Mouse (Mus musculus) cortical plate, adult 2 months (tissue): ENCODE measurements around the gene Rasl10b. TPM values are rescaled to one million over a fixed set of nuclear protein-coding genes. Genes with fewer than 3 reads are reported as not detected.

ENCODE experiments used
- H3K27ac ChIP-seq: fragments of 200-500 bp; 2 replicates; pipeline ENCODE4 v1.5.1; 2012; ENCODE audit warnings: low read length, control low read depth, inconsistent platforms; ENCODE audit not compliant: insufficient read depth
- H3K4me1 ChIP-seq: fragments of 200-500 bp; 2 replicates; pipeline ENCODE4 v1.6.1; 2011; ENCODE audit warnings: low read length; ENCODE audit not compliant: control insufficient read depth, insufficient read depth
- H3K4me3 ChIP-seq: fragments of 200-500 bp; 2 replicates; pipeline ENCODE4 v1.5.1; 2011; ENCODE audit warnings: mild to moderate bottlenecking, low read length, control low read depth; ENCODE audit not compliant: insufficient read depth
- CTCF ChIP-seq: fragments of 200-500 bp; IDR thresholded peaks from 2 replicates; pipeline ENCODE4 v1.5.1; 2011; ENCODE audit warnings: mild to moderate bottlenecking, control low read depth, low read length; ENCODE audit not compliant: insufficient read depth; ENCODE audit errors: extremely low read depth
- POLR2A ChIP-seq: fragments of 200-500 bp; IDR thresholded peaks from 2 replicates; pipeline ENCODE4 v1.6.1; 2011; ENCODE audit warnings: mild to moderate bottlenecking, low read length, control low read depth; ENCODE audit not compliant: insufficient read depth; ENCODE audit errors: extremely low read depth
- polyA plus RNA-seq: library from polyadenylated mRNA; depleted of rRNA; stranded (reverse); fragments of >200 nt; gene quantifications from 2 replicates; pipeline ENCODE4 v1.2.3, GENCODE M21; 2012

Gene Rasl10b
- polyA plus RNA-seq, 1 experiment, result 271 TPM

GRCm38 (mm10) chr11:83442596-83443267 lies 33.8 kb downstream of the Rasl10b start:
- no peak overlapping the region for H3K27ac ChIP-seq

GRCm38 (mm10) chr11:83443824-83444223 lies 34.9 kb downstream of the Rasl10b start:
- H3K27ac ChIP-seq, result no peak overlapping the region
- TF ChIP-seq CTCF, result no peak
- no peak for TF ChIP-seq POLR2A
- no peaks in the 10 kb centered on the region for H3K4me1 ChIP-seq
- H3K4me3 ChIP-seq, result no peak overlapping the region

More at GRCm38 (mm10) chr11:83442596-83443267, 33.8 kb downstream of the Rasl10b start:
- Histone ChIP-seq H3K4me1 (no peaks in the 10 kb centered on the region), H3K4me3 (no peak overlapping the region)
- TF ChIP-seq POLR2A, result no peak
- peak; percentile 80 for TF ChIP-seq CTCF

- no peak overlapping the region for H3K27ac ChIP-seq
- TF ChIP-seq CTCF, result no peak
- no peak for TF ChIP-seq POLR2A
- H3K4me3 ChIP-seq, result no peak overlapping the region
- no peaks in the 10 kb centered on the region for H3K4me1 ChIP-seq
Measured at GRCm38 (mm10) chr11:83445001-83445400, 36.1 kb downstream of the Rasl10b start.

- Histone ChIP-seq H3K4me1 (no peaks in the 10 kb centered on the region), H3K27ac (no peak overlapping the region), H3K4me3 (no peak overlapping the region)
- TF ChIP-seq POLR2A, result no peak
- no peak for TF ChIP-seq CTCF
Measured at GRCm38 (mm10) chr11:83447612-83448011, 38.7 kb downstream of the Rasl10b start.

- H3K4me1 ChIP-seq, result no peaks in the 10 kb centered on the region
- H3K4me3 ChIP-seq, result no peak overlapping the region
- TF ChIP-seq POLR2A (no peak), CTCF (no peak)
- H3K27ac ChIP-seq, result no peak overlapping the region
Measured at GRCm38 (mm10) chr11:83448021-83448926, 39.3 kb downstream of the Rasl10b start.

GRCm38 (mm10) chr11:83448927-83449236 lies 39.9 kb downstream of the Rasl10b start:
- Histone ChIP-seq H3K4me3 (no peak overlapping the region), H3K4me1 (no peaks in the 10 kb centered on the region), H3K27ac (no peak overlapping the region)
- no peak for TF ChIP-seq POLR2A
- no peak for TF ChIP-seq CTCF

GRCm38 (mm10) chr11:83449298-83449697 lies 40.4 kb downstream of the Rasl10b start:
- no peak for TF ChIP-seq POLR2A
- no peak overlapping the region for H3K4me3 ChIP-seq
- no peaks in the 10 kb centered on the region for H3K4me1 ChIP-seq
- H3K27ac ChIP-seq, result no peak overlapping the region

GRCm38 (mm10) chr11:83450550-83450949 lies 41.6 kb downstream of the Rasl10b start:
- Histone ChIP-seq H3K27ac (no peak overlapping the region), H3K4me1 (no peaks in the 10 kb centered on the region), H3K4me3 (no peak overlapping the region)
- TF ChIP-seq CTCF (no peak), POLR2A (no peak)

GRCm38 (mm10) chr11:83451281-83451680 lies 42.3 kb downstream of the Rasl10b start:
- Histone ChIP-seq H3K4me3 (no peak overlapping the region), H3K27ac (no peak overlapping the region), H3K4me1 (no peaks in the 10 kb centered on the region)
- no peak for TF ChIP-seq CTCF
- no peak for TF ChIP-seq POLR2A

GRCm38 (mm10) chr11:83454548-83454947 lies 45.6 kb downstream of the Rasl10b start:
- no peak overlapping the region for H3K27ac ChIP-seq
- TF ChIP-seq CTCF (no peak), POLR2A (no peak)
- H3K4me1 ChIP-seq, result no peaks in the 10 kb centered on the region
- no peak overlapping the region for H3K4me3 ChIP-seq
